8 mouse cellular contexts compared by ENCODE assay signal in genomic region chr6:119448321-119449059, GRCm38 (mm10). TPM values are rescaled to one million over a fixed set of nuclear protein-coding genes. Genes with fewer than 3 reads are reported as not detected.
DNase-seq lines count a peak whose midpoint lies in the region; ATAC-seq and TF ChIP-seq lines count a peak whose summit lies in the region.

No protein-coding gene starts in this region.

- H3K4me2 ChIP-seq in forebrain, embryonic 15.5 days (replicated peaks): peak overlapping the region; percentile 51
- H3K4me2 ChIP-seq in myocyte (ENCODE audit: low read depth): peak overlapping the region; percentile 48

- H3K9ac ChIP-seq in forebrain, embryonic 15.5 days (replicated peaks): peak overlapping the region; percentile 37

- H3K4me1 ChIP-seq in thymus, adult 2 months (replicated peaks; ENCODE audit: control insufficient read depth, insufficient read depth, low read length): peaks cover 20% of the 10 kb centered on the region
- H3K4me1 ChIP-seq in forebrain, embryonic 15.5 days: peaks cover 40% of the 10 kb centered on the region

- ATAC-seq in forebrain, embryonic 15.5 days (replicated peaks): no peak

- no peak overlapping the region for H3ac ChIP-seq in myocyte (ENCODE audit: control insufficient read depth, insufficient read length)

- no peak overlapping the region for H3K27ac ChIP-seq in thymus, adult 2 months (ENCODE audit: control insufficient read depth, insufficient read depth, low read length)
- no peak overlapping the region for H3K27ac ChIP-seq in forebrain, embryonic 15.5 days (replicated peaks)

- peak overlapping the region; percentile 56 for H3K4me3 ChIP-seq in thymus, adult 2 months (ENCODE audit: control insufficient read depth, insufficient read depth, low read length)
- H3K4me3 ChIP-seq in forebrain, embryonic 15.5 days: peak overlapping the region; percentile 30
- no peak overlapping the region for H3K4me3 ChIP-seq in myocyte

- no peaks in the 10 kb centered on the region; the same call in 1 of the 2 replicates for H3K27me3 ChIP-seq in thymus, adult 2 months (ENCODE audit: control insufficient read depth, insufficient read depth, low read length)
- H3K27me3 ChIP-seq in forebrain, embryonic 15.5 days: no peaks in the 10 kb centered on the region
- peaks cover 18% of the 10 kb centered on the region for H3K27me3 ChIP-seq in myocyte (ENCODE audit: control insufficient read depth, insufficient read depth, insufficient read length)

- no peaks in the 10 kb centered on the region for H3K9me3 ChIP-seq in forebrain, embryonic 15.5 days

- H3K79me2 ChIP-seq in myocyte (ENCODE audit: control insufficient read depth, insufficient read depth): no peaks in the 10 kb centered on the region

- TF ChIP-seq POLR2A in thymus, adult 2 months (IDR thresholded peaks at IDR 0.05; ENCODE audit: control insufficient read depth, extremely low read depth, insufficient read depth, low read length, poor library complexity): no peak
- no peak for TF ChIP-seq POLR2A in myocyte (IDR thresholded peaks at IDR 0.05; ENCODE audit: insufficient read length, low read depth)

- H3K36me3 ChIP-seq in thymus, adult 2 months (ENCODE audit: control insufficient read depth, insufficient read depth, low read length): no peaks in the 10 kb centered on the region
- no peaks in the 10 kb centered on the region for H3K36me3 ChIP-seq in forebrain, embryonic 15.5 days
- no peaks in the 10 kb centered on the region for H3K36me3 ChIP-seq in myocyte (ENCODE audit: control insufficient read depth, insufficient read depth)

- no peak for TF ChIP-seq CTCF in thymus, adult 2 months (IDR thresholded peaks at IDR 0.05; ENCODE audit: borderline replicate concordance, control insufficient read depth, extremely low read depth, insufficient read depth, low read length, poor library complexity)

- DNase-seq in thymus, adult 2 months: no peak
- DNase-seq in thymus, postnatal 10 days (ENCODE audit: low spot score in 2 of 2): no peak
- peak; percentile 40 to 64 for DNase-seq in kidney, postnatal 25 days
- no peak for DNase-seq in natural killer cell, adult 2 months (ENCODE audit: low spot score in 2 of 2)
- DNase-seq in layer of hippocampus, postnatal 14 days (ENCODE audit: low spot score in 2 of 2): no peak
- DNase-seq in right cerebral cortex, postnatal 14 days: no peak

- 31% methylated on average over 18 of the region's 18 CpGs for WGBS in thymus, adult 2 months
- WGBS in forebrain, embryonic 15.5 days: 11% methylated on average over 18 of the region's 18 CpGs

TF ChIP-seq in myocyte, 11 proteins besides CTCF, POLR2A, EP300 and RAD21:
- no peak for TF ChIP-seq REST (IDR thresholded peaks at IDR 0.05; ENCODE audit: insufficient read depth, insufficient read length)
- no peak for TF ChIP-seq MYOD1 (IDR thresholded peaks at IDR 0.05; ENCODE audit: control insufficient read depth in 1 of 3, insufficient read length in 2 of 3, low read depth in 2 of 3)
- no peak for TF ChIP-seq MYOG (IDR thresholded peaks at IDR 0.05; ENCODE audit: control insufficient read depth in 1 of 3, insufficient read depth in 1 of 3, insufficient read length in 2 of 3, low read depth in 2 of 3)
- TF ChIP-seq E2F4 (IDR thresholded peaks at IDR 0.05; ENCODE audit: insufficient read depth): no peak
- no peak for TF ChIP-seq TCF12 (IDR thresholded peaks at IDR 0.05; ENCODE audit: insufficient read depth, poor library complexity, severe bottlenecking)
- no peak for TF ChIP-seq MAX (IDR thresholded peaks at IDR 0.05; ENCODE audit: low read depth)
- no peak for TF ChIP-seq SRF (IDR thresholded peaks at IDR 0.05; ENCODE audit: control insufficient read depth, insufficient read length, low read depth)
- TF ChIP-seq CEBPB (IDR thresholded peaks at IDR 0.05; ENCODE audit: insufficient read depth, poor library complexity, severe bottlenecking): no peak
- no peak for TF ChIP-seq TCF3 (IDR thresholded peaks at IDR 0.05; ENCODE audit: insufficient read length, low read depth)
- no peak for TF ChIP-seq POLR2AphosphoS2 (IDR thresholded peaks at IDR 0.05; ENCODE audit: insufficient read length, low read depth)
- no peak for TF ChIP-seq USF1 (IDR thresholded peaks at IDR 0.05; ENCODE audit: low read depth)

RNA-seq across cellular contexts. Expression of gene Fbxl14, which starts 31.0 kb away (rescaled TPM):
- 355 and 394 TPM in 2 replicates for polyA plus RNA-seq in thymus, adult 2 months (2012; rRNA removed)
- 3.7 and 4.0 TPM in 2 replicates for polyA plus RNA-seq in forebrain, embryonic 15.5 days (2015; fragmentation: Nextera tagmentation; extraction: Ambion mirVana)
- 13.1 TPM for polyA plus RNA-seq in myocyte (2012; fragmentation: generic; extraction: Trizol)
- 10 to 100 TPM; 24.2 to 25.8 TPM for total RNA-seq in layer of hippocampus, postnatal 14 days (2021)

RNA-seq across cellular contexts. Expression of gene Adipor2, which starts 31.0 kb away (rescaled TPM):
- polyA plus RNA-seq in thymus, adult 2 months (2012; rRNA removed): 63.8 and 70.7 TPM in 2 replicates
- polyA plus RNA-seq in forebrain, embryonic 15.5 days (2015; fragmentation: Nextera tagmentation; extraction: Ambion mirVana): 43.1 and 45.5 TPM in 2 replicates
- 47.9 TPM for polyA plus RNA-seq in myocyte (2012; fragmentation: generic; extraction: Trizol)
- 10 to 100 TPM; 41.2 to 41.6 TPM for total RNA-seq in layer of hippocampus, postnatal 14 days (2021)

Comparison
In these comparisons a context has a peak if more than half of its experiments do, and no peak if none do; other contexts are left out.
1. DNase-seq: peak in kidney, postnatal 25 days (2 of 2); none in thymus, adult 2 months (single experiment), thymus, postnatal 10 days (0 of 2), natural killer cell, adult 2 months (0 of 2), layer of hippocampus, postnatal 14 days (0 of 2) and right cerebral cortex, postnatal 14 days (single experiment).
2. RNA of gene Fbxl14, which starts 31.0 kb away (polyA plus RNA-seq): 355 to 394 TPM in thymus, adult 2 months; 13.1 TPM in myocyte (single experiment) and 3.7 to 4.0 TPM in forebrain, embryonic 15.5 days; every median in the first group is over 10 times any median in the second.